Mouse (Mus musculus) lung, embryonic 16.5 days (tissue): ENCODE data around the gene Mrgprg. TPM values are rescaled to one million over a fixed set of nuclear protein-coding genes. Genes with fewer than 3 reads are reported as not detected.
A peak's percentile ranks its signal among the peaks of the same experiment; 100 is the strongest.

Experiments
- ATAC-seq: fragments of 200-750 bp; cut with Nextera tagmentation; 2 replicates; pipeline ENCODE4 v1.8.0; 2017; ENCODE audit warnings: low read depth, mild to moderate bottlenecking, moderate library complexity
- H3K27ac ChIP-seq: fragments of 300-500 bp; sonication (generic); 2 replicates; pipeline ENCODE4 v1.5.1; 2014; ENCODE audit warnings: mild to moderate bottlenecking, control low read depth, low read length
- H3K27me3 ChIP-seq: fragments of 300-500 bp; sonication (generic); 2 replicates; pipeline ENCODE4 v1.6.1; 2014; ENCODE audit warnings: low read depth, low read length, mixed read lengths; ENCODE audit not compliant: control insufficient read depth, insufficient read depth
- H3K36me3 ChIP-seq: fragments of 300-500 bp; sonication (generic); 2 replicates; pipeline ENCODE4 v1.6.1; 2014; ENCODE audit warnings: low read length; ENCODE audit not compliant: control insufficient read depth, insufficient read depth
- H3K4me1 ChIP-seq: fragments of 300-500 bp; sonication (generic); replicated peaks from 2 replicates; pipeline ENCODE4 v1.6.1; 2014; ENCODE audit warnings: low read length, mixed read lengths; ENCODE audit not compliant: control insufficient read depth, insufficient read depth
- H3K4me2 ChIP-seq: fragments of 300-500 bp; sonication (generic); 2 replicates; pipeline ENCODE4 v1.6.1; 2014; ENCODE audit warnings: low read depth, low read length, control low read depth
- H3K4me3 ChIP-seq: fragments of 300-500 bp; sonication (generic); 2 replicates; pipeline ENCODE4 v1.5.1; 2014; ENCODE audit warnings: mild to moderate bottlenecking, low read length, control low read depth
- H3K9ac ChIP-seq: fragments of 300-500 bp; sonication (generic); 2 replicates; pipeline ENCODE4 v1.6.1; 2014; ENCODE audit warnings: low read length, control low read depth
- H3K9me3 ChIP-seq: fragments of 300-500 bp; sonication (generic); 2 replicates; pipeline ENCODE4 v1.6.1; 2016; ENCODE audit warnings: low read length; ENCODE audit not compliant: control insufficient read depth
- WGBS: fragments of 180-500 bp; shearing (Covaris S2); extraction: QIAGEN DNeasy Blood & Tissue Kit; methylation state at CpG from one replicate; pipeline ENCODE4 v1.1.7; 2014; 5-methylcytosine and 5-hydroxymethylcytosine counted together
- polyA plus RNA-seq: library from polyadenylated mRNA; unstranded; fragments of >200 nt; fragmentation: Nextera tagmentation; extraction: Ambion mirVana; gene quantifications from 2 replicates; pipeline ENCODE4 v1.2.1, GENCODE M21; 2015

Mrgprg gene
- polyA plus RNA-seq, 1 experiment from 2014 or later = not detected

DNA sequence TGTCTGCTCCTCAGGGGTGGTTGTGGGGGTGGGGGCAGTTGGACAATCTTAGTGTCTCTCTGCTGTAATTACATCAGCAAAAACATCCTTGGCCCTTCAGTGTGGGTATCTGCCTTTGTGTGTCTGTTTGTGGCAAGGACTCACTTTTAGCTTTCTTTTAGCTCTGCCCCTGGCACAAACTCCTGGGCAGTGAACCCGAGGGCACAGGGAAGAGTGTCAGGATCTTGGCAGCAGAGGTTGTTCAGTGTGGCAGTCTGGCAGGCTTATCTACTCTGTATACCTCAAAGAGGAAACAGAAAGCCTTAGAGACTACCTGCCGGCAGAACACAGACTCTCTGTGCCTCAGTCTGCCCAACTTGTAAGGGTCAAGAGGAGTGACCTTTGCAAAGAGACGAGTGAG lies 9.1 kb downstream of the Mrgprg start:
- Histone ChIP-seq H3K9me3 (no peaks in the 10 kb centered on the region), H3K36me3 (no peaks in the 10 kb centered on the region), H3K27ac (no peak overlapping the region), H3K27me3 (no peaks in the 10 kb centered on the region; the same call in 1 of the 2 replicates), H3K9ac (no peak overlapping the region), H3K4me2 (peak overlapping the region; percentile 78), H3K4me1 (peaks cover 11% of the 10 kb centered on the region), H3K4me3 (no peak overlapping the region)
- no peak for ATAC-seq
- WGBS = 43% methylated on average over 3 of the region's 3 CpGs

DNA sequence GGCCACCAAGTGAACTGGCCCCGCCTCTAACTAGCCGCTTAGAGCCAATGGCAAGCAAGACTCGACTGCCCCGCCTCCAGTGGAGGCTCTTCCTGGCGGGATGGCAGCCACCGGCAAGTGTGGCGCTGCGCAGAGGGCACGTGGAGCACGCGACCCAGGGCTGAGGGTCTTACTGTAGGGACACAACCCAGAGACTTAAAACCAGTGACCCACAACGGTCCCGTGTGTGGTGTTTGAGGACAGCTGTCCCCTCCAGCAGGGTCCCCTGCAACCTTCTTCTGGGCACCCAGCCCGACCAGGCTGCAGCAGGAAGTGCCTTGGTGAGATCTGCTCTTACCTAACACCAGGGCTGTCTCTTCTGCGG lies 9.8 kb downstream of the Mrgprg start:
- 1% methylated on average over 15 of the region's 15 CpGs for WGBS
- peak; percentile 93 for ATAC-seq
- H3K4me1 ChIP-seq = peaks cover 11% of the 10 kb centered on the region
- peak overlapping the region; percentile 53 for H3K9ac ChIP-seq
- H3K4me2 ChIP-seq = peak overlapping the region; percentile 78
- peak overlapping the region; percentile 46 for H3K4me3 ChIP-seq
- no peaks in the 10 kb centered on the region; the same call in 1 of the 2 replicates for H3K27me3 ChIP-seq
- no peaks in the 10 kb centered on the region for H3K36me3 ChIP-seq
- no peak overlapping the region for H3K27ac ChIP-seq
- no peaks in the 10 kb centered on the region for H3K9me3 ChIP-seq

DNA sequence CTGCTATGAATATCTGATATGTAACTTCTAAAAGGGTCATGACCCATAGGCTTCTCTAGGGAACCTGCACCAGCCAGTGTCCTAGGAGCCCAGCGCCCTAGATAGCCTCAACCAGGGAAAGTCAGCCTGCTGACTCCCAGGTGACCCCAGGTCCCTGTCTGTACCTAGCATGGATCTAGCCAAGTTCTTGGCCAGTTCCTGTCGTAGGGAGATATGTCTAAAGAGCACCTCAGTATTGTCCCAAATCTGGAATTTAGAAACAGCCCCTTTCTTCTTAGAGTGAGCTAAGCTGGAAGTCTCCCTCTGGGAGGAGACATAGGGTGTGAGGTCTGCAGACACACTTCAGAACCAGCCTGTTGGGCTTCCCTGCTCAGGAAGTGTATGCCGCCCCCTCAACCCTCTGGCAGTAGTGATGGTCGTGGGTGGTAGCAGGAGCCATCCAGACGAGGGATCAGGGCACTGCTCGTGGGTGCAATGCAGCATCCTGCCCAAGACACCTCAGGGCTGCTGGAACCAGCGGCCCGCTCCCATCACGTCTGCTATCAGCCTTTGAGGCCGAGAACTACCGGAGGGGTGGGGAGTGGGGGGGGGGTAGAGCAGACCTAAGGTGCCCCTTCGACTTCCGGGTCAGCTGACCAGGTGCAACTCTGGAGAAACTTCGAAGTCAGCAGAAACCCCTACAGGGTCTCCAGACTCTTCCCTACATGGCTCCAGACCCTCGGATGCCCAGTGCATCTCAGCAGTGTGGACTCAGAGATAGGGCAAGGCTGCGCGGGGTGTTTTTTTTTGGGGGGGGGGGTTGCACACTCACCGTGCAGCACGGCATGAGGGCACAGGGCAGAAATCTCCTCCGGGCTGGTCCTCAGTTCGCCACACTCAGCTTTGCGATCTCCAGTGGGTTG lies 10.4 kb downstream of the Mrgprg start, which contains the start of gene Osbpl5:
TSS of gene Osbpl5 (minus strand) at position 861 of the 902 bp plus-strand sequence.
- Histone ChIP-seq H3K4me2 (peak within 1 kb of the TSS; percentile 78), H3K9ac (peak within 1 kb of the TSS; percentile 53), H3K4me3 (peak within 1 kb of the TSS; percentile 46), H3K36me3 (no peaks in the 10 kb centered on the region), H3K4me1 (peaks cover 11% of the 10 kb centered on the region), H3K27me3 (no peaks in the 10 kb centered on the region; the same call in 1 of the 2 replicates), H3K27ac (no peak within 1 kb of the TSS), H3K9me3 (no peaks in the 10 kb centered on the region)
- no peak for ATAC-seq
- 22% methylated on average over 20 of the region's 22 CpGs for WGBS

DNA sequence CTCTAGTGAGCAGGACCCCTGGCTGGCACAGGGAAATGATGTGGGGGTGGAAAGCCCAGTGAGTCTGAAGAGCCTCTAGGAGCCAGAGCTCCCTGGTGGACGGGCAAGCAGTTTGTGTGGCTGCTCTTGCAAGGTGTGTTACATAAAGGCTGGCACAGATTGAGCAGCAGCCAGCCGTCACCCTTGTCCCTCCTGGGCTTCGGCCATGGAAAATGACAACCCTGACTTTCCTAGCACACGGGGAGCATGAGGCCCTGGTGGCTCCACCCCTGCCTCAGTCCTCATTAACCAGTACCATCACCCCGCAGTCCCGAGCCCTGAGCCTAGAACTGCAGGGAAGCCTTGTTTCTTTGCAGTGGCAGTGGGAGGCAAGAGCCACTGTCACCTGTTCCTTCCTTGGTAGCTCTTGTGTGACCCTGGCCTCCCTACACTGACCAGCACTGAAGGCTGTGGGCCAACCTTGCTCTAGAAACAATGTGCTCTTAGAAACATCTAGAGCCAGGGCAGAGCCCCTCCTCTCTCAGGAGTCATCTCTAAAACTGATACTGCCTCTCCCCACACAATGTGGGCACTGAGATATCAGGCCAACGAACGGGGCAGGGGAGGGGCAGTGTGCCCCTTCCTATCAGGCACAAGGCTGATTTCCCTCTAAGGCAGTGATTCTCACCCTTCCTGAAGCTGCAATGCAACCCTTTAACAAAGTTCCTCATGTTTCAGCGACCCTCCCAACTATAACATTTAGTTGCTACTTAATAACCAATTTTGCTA lies 11.3 kb downstream of the Mrgprg start:
- Histone ChIP-seq H3K4me3 (no peak overlapping the region), H3K4me1 (peaks cover 11% of the 10 kb centered on the region), H3K9me3 (no peaks in the 10 kb centered on the region), H3K27ac (no peak overlapping the region), H3K36me3 (no peaks in the 10 kb centered on the region), H3K4me2 (no peak overlapping the region), H3K9ac (no peak overlapping the region), H3K27me3 (no peaks in the 10 kb centered on the region; the same call in 1 of the 2 replicates)
- ATAC-seq = no peak
- WGBS = 67% methylated on average over 9 of the region's 9 CpGs

DNA sequence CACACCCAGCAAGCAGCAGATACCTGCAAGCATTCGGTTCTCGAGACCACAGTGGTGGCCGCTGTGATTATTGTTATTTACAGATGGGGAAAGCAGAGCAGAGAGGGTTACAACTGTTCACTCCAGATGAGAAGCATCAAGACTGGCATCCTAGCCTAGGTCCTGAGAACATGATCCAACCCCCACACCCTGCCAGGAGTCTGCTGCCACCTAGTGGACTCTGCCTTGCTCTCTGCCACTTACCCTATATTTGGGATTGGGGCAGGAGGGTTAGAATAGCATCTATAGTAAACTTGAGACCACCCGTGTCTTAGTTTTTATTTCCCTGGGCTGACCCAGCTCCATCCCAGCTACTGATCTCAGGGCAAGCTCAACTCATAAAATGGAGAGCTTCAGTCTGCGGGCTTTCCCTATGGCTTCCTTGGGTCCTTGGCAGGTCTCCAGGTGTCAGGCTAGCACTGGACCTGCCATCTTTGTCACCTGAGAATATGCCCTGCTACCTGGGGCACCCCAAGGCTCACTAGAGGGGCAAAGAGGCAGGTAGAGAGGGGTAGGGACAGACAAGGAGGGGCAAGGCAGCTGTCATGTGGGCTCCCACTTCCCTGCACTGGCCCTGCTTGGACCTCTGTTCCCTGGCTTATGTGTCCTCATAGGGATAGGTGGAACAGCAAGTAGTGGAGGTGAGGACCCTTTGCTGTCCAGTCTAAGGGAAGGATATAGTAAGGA lies 12.6 kb downstream of the Mrgprg start:
- no peaks in the 10 kb centered on the region; the same call in 1 of the 2 replicates for H3K27me3 ChIP-seq
- WGBS = 39% methylated on average over 5 of the region's 5 CpGs
- ATAC-seq = peak; percentile 40
- no peak overlapping the region for H3K4me2 ChIP-seq
- H3K4me1 ChIP-seq = peaks cover 11% of the 10 kb centered on the region
- H3K27ac ChIP-seq = no peak overlapping the region
- H3K9ac ChIP-seq = no peak overlapping the region
- H3K36me3 ChIP-seq = no peaks in the 10 kb centered on the region
- no peak overlapping the region for H3K4me3 ChIP-seq
- no peaks in the 10 kb centered on the region for H3K9me3 ChIP-seq

DNA sequence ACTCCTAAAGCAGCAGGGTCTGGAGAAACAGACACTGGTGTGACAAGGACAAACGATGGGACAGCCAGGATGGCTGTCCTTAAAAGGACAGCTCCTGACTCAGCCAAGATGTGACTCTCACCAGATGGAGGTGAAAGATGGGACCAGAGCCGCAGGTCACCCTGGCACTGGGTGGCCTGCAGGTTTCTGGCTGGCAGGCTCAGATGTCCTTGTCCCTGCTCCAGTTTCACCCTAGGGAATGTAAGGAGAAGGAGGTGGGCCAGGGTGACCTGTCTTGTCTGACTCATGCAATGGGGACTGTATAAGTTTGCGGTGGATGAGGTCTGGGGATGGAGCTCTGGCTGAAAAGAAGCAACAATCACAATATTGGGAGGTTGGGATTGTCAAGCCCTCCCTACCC lies 14.2 kb downstream of the Mrgprg start:
- WGBS = 77% methylated on average over 3 of the region's 3 CpGs
- H3K4me3 ChIP-seq = no peak overlapping the region
- no peak for ATAC-seq
- H3K9ac ChIP-seq = no peak overlapping the region
- H3K9me3 ChIP-seq = no peaks in the 10 kb centered on the region
- no peak overlapping the region for H3K27ac ChIP-seq
- H3K4me2 ChIP-seq = no peak overlapping the region
- peaks cover 15% of the 10 kb centered on the region for H3K4me1 ChIP-seq
- H3K27me3 ChIP-seq = no peaks in the 10 kb centered on the region; the same call in 1 of the 2 replicates
- no peaks in the 10 kb centered on the region for H3K36me3 ChIP-seq

DNA sequence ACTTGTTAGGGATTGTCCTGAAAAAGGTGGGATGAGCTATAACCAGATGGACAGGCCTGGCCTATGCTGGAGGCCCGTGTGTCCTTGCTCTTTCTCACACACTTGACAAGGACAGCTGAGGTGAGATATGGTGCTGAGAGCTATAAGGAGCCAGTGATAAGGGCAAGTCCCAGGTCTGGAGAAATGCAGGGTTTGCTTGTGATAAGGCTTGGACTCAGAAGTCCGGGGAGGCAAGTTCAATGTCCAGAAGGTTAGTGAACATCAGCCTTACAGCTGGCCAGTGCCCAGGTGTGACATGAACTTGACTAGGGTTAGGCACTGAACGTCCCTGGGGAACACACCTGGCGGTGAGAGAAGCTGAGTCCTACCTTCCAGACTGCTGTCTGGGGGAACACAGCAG lies 14.7 kb downstream of the Mrgprg start:
- Histone ChIP-seq H3K4me3 (no peak overlapping the region), H3K9me3 (no peaks in the 10 kb centered on the region), H3K36me3 (no peaks in the 10 kb centered on the region), H3K27ac (no peak overlapping the region), H3K4me1 (peaks cover 10% of the 10 kb centered on the region), H3K4me2 (no peak overlapping the region), H3K9ac (no peak overlapping the region), H3K27me3 (no peaks in the 10 kb centered on the region; the same call in 1 of the 2 replicates)
- no peak for ATAC-seq
- 50% methylated on average over 4 of the region's 4 CpGs for WGBS

DNA sequence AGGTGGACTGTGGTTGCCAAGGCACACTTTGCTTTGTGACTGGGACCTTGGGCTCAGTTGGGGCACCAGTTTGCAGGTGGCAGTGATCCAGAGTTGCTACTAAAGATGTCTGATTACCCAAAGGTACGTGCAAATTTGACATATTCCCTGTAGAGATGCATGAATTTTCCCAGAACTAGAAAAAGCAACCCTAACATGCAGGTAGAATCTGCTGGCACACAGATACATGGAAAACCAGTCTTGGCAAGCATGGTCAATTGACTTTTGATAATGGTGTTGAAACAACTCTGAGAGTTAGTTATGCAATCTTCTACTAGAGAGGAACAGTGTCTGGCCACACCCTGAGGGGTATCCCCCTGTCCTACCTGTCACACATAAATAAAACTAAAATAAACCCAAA lies 15.4 kb downstream of the Mrgprg start:
- Histone ChIP-seq H3K27ac (no peak overlapping the region), H3K4me1 (peaks cover 5% of the 10 kb centered on the region), H3K9ac (no peak overlapping the region), H3K4me2 (no peak overlapping the region), H3K27me3 (no peaks in the 10 kb centered on the region; the same call in 1 of the 2 replicates), H3K36me3 (no peaks in the 10 kb centered on the region), H3K9me3 (no peaks in the 10 kb centered on the region), H3K4me3 (no peak overlapping the region)
- 58% methylated on average over 1 of the region's 1 CpGs for WGBS
- ATAC-seq = no peak
